Mouse (Mus musculus): ENCODE data around the gene Rpusd3. TPM values are rescaled to one million over a fixed set of nuclear protein-coding genes. Genes with fewer than 3 reads are reported as not detected.

Rpusd3 gene
- polyA plus RNA-seq, 1 experiment, result 9.0 TPM

DNA sequence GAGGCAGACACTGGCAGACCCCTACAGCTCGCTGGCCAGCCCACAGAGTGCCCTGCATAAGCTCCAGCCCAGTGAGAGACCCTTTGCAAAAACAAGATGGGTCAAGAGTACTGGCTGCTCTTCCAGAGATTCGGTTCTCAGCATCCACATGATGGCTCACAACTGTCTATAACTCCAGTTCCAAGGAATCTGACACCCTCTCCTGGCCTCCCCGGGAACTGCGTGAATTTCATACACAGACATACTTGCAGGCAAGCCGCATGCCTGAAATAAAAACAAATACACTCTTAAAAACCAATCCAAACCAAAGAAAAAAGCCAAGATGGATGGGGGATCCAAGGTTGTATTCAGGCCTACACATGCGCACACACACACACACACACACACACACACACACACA, 23.6 kb downstream of the Rpusd3 start:
- Histone ChIP-seq H3K36me3 (ENCODE audit: control insufficient read depth) (peaks cover 10% of the 10 kb centered on the region), H3K4me1 (ENCODE audit: control insufficient read depth) (peaks cover 8% of the 10 kb centered on the region)

GRCm38 (mm10) chr6:113394811-113395210, 24.3 kb downstream of the Rpusd3 start:
- Histone ChIP-seq H3K9me3 (ENCODE audit: control insufficient read depth, low read length) (peaks cover 3% of the 10 kb centered on the region; the same call in 1 of the 2 replicates), H3K27me3 (ENCODE audit: control insufficient read depth) (peaks cover 27% of the 10 kb centered on the region), H3K4me1 (ENCODE audit: control insufficient read depth) (peaks cover 8% of the 10 kb centered on the region), H3K36me3 (ENCODE audit: control insufficient read depth) (peaks cover 17% of the 10 kb centered on the region), H3K4me3 (replicated peaks) (no peak overlapping the region)
- TF ChIP-seq TAL1 (IDR thresholded peaks at IDR 0.05; ENCODE audit: low read length), result no peak
- TF ChIP-seq GATA1 (IDR thresholded peaks at IDR 0.05; ENCODE audit: low read length), result no peak

More for the DNA sequence above, 23.6 kb downstream of the Rpusd3 start:
- Histone ChIP-seq H3K27me3 (ENCODE audit: control insufficient read depth) (peaks cover 27% of the 10 kb centered on the region), H3K9me3 (ENCODE audit: control insufficient read depth, low read length) (peaks cover 3% of the 10 kb centered on the region; the same call in 1 of the 2 replicates), H3K4me3 (replicated peaks) (no peak overlapping the region)
- TF ChIP-seq GATA1 (IDR thresholded peaks at IDR 0.05; ENCODE audit: low read length) (no peak), TAL1 (IDR thresholded peaks at IDR 0.05; ENCODE audit: low read length) (no peak)

DNA sequence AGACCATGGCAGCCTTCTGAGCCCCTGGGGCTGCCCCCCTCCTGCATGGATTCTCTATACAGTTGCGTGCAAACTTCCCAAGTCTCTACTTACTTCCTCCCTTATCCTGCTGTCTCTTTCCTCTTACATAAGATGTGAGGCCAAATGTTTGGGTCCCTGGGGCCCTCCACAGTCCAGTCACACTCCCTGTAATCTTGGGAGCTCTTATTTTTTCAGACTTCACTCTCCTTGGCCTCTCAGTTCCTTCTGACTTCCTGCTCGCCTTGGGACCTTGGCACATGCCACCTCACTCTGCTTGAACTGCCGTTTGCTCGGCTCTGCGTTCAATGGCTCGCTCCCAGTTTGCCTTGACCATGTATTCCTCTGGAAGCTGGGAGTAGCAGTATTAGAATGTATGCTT, 25.2 kb downstream of the Rpusd3 start:
- Histone ChIP-seq H3K36me3 (ENCODE audit: control insufficient read depth) (peaks cover 26% of the 10 kb centered on the region), H3K4me1 (ENCODE audit: control insufficient read depth) (peaks cover 8% of the 10 kb centered on the region), H3K4me3 (replicated peaks) (no peak overlapping the region), H3K9me3 (ENCODE audit: control insufficient read depth, low read length) (peaks cover 3% of the 10 kb centered on the region; the same call in 1 of the 2 replicates), H3K27me3 (ENCODE audit: control insufficient read depth) (peaks cover 27% of the 10 kb centered on the region)
- TF ChIP-seq GATA1 (IDR thresholded peaks at IDR 0.05; ENCODE audit: low read length), result no peak
- no peak for TF ChIP-seq TAL1 (IDR thresholded peaks at IDR 0.05; ENCODE audit: low read length)

DNA sequence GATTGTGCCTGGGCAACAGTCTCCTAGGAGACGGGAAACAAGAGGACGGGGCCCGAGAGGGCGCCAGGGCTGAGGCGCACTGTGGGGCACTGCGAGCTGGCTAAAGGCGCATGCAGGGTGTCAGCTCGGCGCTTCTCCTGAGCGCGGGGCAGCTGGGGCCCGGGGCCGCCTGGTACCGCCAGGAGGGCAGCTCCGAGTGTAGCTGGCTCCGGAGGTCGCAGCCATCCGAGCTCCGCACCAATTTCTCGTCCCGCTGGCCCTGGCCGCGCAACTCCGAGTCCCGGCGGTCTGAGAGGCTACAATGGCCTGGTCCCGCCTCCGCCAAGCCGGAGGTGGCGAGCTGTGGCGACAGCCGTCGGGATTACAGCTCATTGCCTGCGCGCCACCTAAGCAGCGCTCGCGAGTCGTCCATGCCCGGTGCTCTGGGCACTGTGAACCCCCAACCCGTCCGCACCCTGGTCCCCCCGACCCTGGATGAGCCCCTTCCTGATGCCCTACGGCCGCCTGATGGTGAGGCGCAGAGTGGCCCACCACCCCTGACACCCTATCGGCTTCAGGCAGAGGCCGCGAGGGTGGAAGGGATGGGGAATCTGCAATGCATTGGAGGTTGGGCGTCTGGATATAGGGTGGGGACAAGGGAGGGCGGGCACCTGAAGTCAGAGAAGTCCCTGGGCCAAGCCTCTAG, 26.6 kb downstream of the Rpusd3 start:
- no peak for TF ChIP-seq TAL1 (IDR thresholded peaks at IDR 0.05; ENCODE audit: low read length)
- no peak for TF ChIP-seq GATA1 (IDR thresholded peaks at IDR 0.05; ENCODE audit: low read length)

GRCm38 (mm10) chr6:113392015-113392386, 27.1 kb downstream of the Rpusd3 start:
- peaks cover 45% of the 10 kb centered on the region for H3K36me3 ChIP-seq (ENCODE audit: control insufficient read depth)
- peak overlapping the region; percentile 24 for H3K4me3 ChIP-seq (replicated peaks)
- peaks cover 8% of the 10 kb centered on the region for H3K4me1 ChIP-seq (ENCODE audit: control insufficient read depth)
- H3K27me3 ChIP-seq (ENCODE audit: control insufficient read depth), result peaks cover 27% of the 10 kb centered on the region
- TF ChIP-seq GATA1 (IDR thresholded peaks at IDR 0.05; ENCODE audit: low read length) (no peak), TAL1 (IDR thresholded peaks at IDR 0.05; ENCODE audit: low read length) (no peak)
- H3K9me3 ChIP-seq (ENCODE audit: control insufficient read depth, low read length), result peaks cover 3% of the 10 kb centered on the region; the same call in 1 of the 2 replicates

More for the DNA sequence above, 26.6 kb downstream of the Rpusd3 start:
- peaks cover 40% of the 10 kb centered on the region for H3K36me3 ChIP-seq (ENCODE audit: control insufficient read depth)
- peaks cover 3% of the 10 kb centered on the region; the same call in 1 of the 2 replicates for H3K9me3 ChIP-seq (ENCODE audit: control insufficient read depth, low read length)
- H3K27me3 ChIP-seq (ENCODE audit: control insufficient read depth), result peaks cover 27% of the 10 kb centered on the region
- H3K4me1 ChIP-seq (ENCODE audit: control insufficient read depth), result peaks cover 8% of the 10 kb centered on the region
- peak overlapping the region; percentile 26 for H3K4me3 ChIP-seq (replicated peaks)

DNA sequence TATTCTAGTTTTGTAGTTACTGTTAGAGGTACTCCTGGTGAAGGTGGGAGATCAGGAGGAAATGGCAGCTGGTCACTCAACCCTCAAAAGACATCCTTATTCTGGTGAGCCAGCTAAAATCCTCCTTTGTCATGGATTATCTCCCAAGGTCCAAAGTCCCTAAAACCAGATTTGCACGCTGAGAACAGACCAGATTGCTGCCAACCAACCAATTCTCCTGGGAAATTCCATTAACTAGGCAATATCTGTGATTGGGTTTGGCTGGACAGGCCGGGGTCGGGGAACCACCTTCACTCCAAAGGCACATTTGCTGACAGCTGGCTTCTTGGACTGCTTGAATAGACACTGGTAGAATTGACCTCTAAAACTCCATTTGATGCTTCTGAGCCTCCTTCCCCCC, 28.4 kb downstream of the Rpusd3 start:
- peaks cover 58% of the 10 kb centered on the region for H3K36me3 ChIP-seq (ENCODE audit: control insufficient read depth)

DNA sequence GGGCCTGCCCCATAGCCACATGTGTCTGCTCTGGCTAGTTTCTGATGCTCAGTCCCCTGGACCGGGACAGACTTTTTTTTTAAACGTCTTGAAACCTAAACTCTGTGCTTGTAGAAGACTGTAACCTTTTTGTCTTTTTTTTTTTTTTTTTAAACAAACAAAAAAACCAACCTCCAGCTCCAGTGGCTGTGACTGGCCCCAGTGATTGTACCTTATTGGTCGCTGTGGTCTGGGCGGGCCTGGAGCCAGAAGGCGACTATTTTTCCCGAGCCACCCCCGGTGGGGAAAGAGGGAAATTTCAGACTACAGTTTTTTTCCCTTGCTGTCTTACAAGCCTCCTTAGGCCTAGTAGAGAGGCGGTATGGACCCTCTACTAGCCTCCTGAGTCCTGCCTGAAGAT, 30.2 kb downstream of the Rpusd3 start, which contains the start of gene Ttll3:
Ttll3 (plus strand) TSS at position 301 of the 400 bp plus-strand sequence.
- H3K9me3 ChIP-seq (ENCODE audit: control insufficient read depth, low read length), result no peaks in the 10 kb centered on the region
- TF ChIP-seq TAL1 (IDR thresholded peaks at IDR 0.05; ENCODE audit: low read length) (no peak), GATA1 (IDR thresholded peaks at IDR 0.05; ENCODE audit: low read length) (no peak)
- peaks cover 8% of the 10 kb centered on the region for H3K4me1 ChIP-seq (ENCODE audit: control insufficient read depth)
- peaks cover 73% of the 10 kb centered on the region for H3K36me3 ChIP-seq (ENCODE audit: control insufficient read depth)
- no peak within 1 kb of the TSS for H3K4me3 ChIP-seq (replicated peaks)
- peaks cover 27% of the 10 kb centered on the region for H3K27me3 ChIP-seq (ENCODE audit: control insufficient read depth)

More for the DNA sequence above, 28.4 kb downstream of the Rpusd3 start:
- Histone ChIP-seq H3K9me3 (ENCODE audit: control insufficient read depth, low read length) (peaks cover 3% of the 10 kb centered on the region; the same call in 1 of the 2 replicates), H3K4me3 (replicated peaks) (no peak overlapping the region), H3K4me1 (ENCODE audit: control insufficient read depth) (peaks cover 8% of the 10 kb centered on the region), H3K27me3 (ENCODE audit: control insufficient read depth) (peaks cover 27% of the 10 kb centered on the region)
- TF ChIP-seq GATA1 (IDR thresholded peaks at IDR 0.05; ENCODE audit: low read length) (no peak), TAL1 (IDR thresholded peaks at IDR 0.05; ENCODE audit: low read length) (no peak)

DNA sequence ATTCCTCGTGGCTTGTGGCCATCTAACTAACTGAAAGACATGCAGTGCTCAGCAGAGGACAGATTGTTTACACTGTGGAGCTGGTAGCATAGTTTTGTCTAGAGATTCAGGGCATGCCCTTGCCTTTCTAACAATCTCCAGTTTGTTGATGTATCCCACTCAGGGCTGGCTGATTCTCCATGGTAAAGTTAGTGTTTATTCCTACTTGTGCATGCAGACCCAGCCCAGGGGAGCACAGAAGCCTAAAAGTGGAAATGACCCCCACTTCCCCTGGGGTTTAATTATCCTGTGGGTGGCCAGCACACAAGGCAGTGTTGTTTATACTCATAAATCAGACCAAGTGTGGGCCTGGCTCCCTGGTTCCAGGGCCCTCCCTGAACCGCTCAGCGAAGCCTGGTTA, 33.1 kb downstream of the Rpusd3 start:
- Histone ChIP-seq H3K27me3 (ENCODE audit: control insufficient read depth) (peaks cover under 1% of the 10 kb centered on the region; the same call in 1 of the 2 replicates), H3K4me1 (ENCODE audit: control insufficient read depth) (peaks cover 2% of the 10 kb centered on the region; the same call in 1 of the 2 replicates), H3K9me3 (ENCODE audit: control insufficient read depth, low read length) (no peaks in the 10 kb centered on the region), H3K4me3 (replicated peaks) (no peak overlapping the region), H3K36me3 (ENCODE audit: control insufficient read depth) (peaks cover 100% of the 10 kb centered on the region)
- TF ChIP-seq TAL1 (IDR thresholded peaks at IDR 0.05; ENCODE audit: low read length) (no peak), GATA1 (IDR thresholded peaks at IDR 0.05; ENCODE audit: low read length) (no peak)

GRCm38 (mm10) chr6:113385160-113385714, 33.9 kb downstream of the Rpusd3 start:
- Histone ChIP-seq H3K27me3 (ENCODE audit: control insufficient read depth) (no peaks in the 10 kb centered on the region), H3K4me3 (replicated peaks) (no peak overlapping the region), H3K4me1 (ENCODE audit: control insufficient read depth) (peaks cover 8% of the 10 kb centered on the region), H3K9me3 (ENCODE audit: control insufficient read depth, low read length) (no peaks in the 10 kb centered on the region), H3K36me3 (ENCODE audit: control insufficient read depth) (peaks cover 100% of the 10 kb centered on the region)
- TF ChIP-seq TAL1 (IDR thresholded peaks at IDR 0.05; ENCODE audit: low read length) (no peak), GATA1 (IDR thresholded peaks at IDR 0.05; ENCODE audit: low read length) (no peak)
